Mouse (Mus musculus): ENCODE data around the gene Aoc2.

- no peak for TF ChIP-seq CTCF (IDR thresholded peaks at IDR 0.05; ENCODE audit: control insufficient read depth, insufficient read depth, insufficient read length)
- TF ChIP-seq MAX (IDR thresholded peaks at IDR 0.05), result peak; percentile 63
- TF ChIP-seq FOSL1 (IDR thresholded peaks at IDR 0.05; ENCODE audit: insufficient read depth, low read length, poor library complexity, severe bottlenecking), result no peak
- TF ChIP-seq MYOG (IDR thresholded peaks at IDR 0.05; ENCODE audit: control insufficient read depth, extremely low read depth, insufficient read length), result no peak
These were observed 46.4 kb upstream of the Aoc2 start, which contains the start of the genes Cntd1 and Coa3 for GRCm38 (mm10) chr11:101278223-101279192.
